Mouse (Mus musculus) T-helper 17 cell (primary cell): ENCODE measurements around the gene Tmco4.

Experiments used
- in situ Hi-C, 2 experiments: fragments of 300-600 bp; cut with MboI, MseI; formaldehyde crosslinking; loops; 1 replicate in 1 of 2; 2 replicates in 1 of 2; pipeline ENCODE4 v1.15.1; 2025; ENCODE audit warnings: high pct_unique_total_duplicates in 2 of 2

The Tmco4 gene

DNA sequence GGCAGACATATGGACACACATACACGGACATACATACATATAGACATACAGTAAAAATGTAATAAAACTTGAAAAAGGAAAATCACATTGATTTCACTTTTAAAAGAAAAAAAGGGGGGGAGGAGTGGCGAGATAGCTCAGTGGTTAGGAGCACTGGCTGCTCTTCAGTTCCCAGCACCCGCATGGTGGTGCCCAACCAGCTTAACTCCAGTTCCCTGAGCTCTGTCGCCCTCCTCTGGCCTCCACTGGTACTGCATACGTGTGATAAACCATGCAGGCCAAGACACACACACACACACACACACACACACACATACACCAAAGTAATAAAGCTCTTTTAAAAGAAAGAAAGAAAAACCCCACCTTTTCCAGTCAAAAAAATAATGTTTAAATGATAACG is 42.1 kb downstream of the Tmco4 start:
- in situ Hi-C loops: no loop called here

DNA sequence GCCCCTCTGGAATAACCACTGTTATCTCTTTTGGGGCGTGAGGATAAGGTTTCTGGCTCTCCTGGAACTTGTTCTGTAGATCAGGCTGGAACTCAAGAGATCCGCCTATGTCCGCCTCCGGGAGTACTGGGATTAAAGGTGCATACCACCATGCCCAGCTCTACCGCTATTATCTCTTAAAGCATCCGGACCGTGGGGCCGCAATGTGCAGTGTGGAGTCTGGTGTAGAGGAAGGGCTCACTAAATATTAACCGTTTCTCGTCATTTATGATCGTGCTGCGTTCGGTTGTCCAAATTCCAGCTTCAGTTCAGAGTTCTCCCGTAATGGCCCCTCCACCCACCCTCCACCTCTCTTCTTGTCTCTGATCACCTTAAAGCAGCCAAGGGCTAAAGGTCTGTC is 45.7 kb downstream of the Tmco4 start:
- in situ Hi-C loops: no loop called here

DNA sequence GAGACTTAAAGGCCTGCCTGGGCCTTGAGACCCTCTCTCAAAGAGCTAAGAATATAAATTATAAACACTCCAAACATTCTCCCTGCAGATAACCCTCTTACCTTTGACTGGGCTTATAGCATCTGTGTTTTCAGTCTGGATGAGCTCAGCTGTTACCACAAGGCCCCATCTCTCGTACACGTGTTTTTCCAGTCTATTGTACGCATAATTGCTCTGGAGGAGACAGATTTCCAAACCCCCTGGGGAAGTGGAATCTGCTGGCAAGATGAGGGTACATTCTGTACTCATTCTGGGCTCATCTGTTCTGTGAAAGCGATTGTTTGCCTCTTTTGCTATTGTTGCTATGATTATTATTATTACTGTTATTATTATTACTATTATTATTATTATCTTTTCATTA is 46.3 kb downstream of the Tmco4 start:
- in situ Hi-C loops: no loop called here

DNA sequence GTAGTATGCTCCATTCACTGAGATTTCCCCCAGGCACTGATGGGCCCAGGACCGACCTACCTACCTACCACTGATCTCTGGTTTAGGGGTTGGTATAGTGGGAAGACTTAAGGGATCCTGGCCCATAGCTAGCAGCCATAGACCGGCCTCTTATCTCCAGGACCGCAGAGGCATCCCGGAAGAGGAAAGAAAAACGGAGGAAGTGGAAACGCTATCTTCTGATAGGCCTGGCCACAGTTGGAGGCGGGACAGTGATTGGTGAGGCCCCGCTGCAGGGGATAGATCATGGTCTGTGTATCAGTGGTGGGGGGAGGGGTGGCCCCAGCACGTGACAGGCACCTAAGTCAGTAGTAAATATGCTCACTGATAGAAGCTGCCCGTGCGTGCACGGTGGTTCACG is 46.7 kb downstream of the Tmco4 start:
- in situ Hi-C loops: no loop called here

DNA sequence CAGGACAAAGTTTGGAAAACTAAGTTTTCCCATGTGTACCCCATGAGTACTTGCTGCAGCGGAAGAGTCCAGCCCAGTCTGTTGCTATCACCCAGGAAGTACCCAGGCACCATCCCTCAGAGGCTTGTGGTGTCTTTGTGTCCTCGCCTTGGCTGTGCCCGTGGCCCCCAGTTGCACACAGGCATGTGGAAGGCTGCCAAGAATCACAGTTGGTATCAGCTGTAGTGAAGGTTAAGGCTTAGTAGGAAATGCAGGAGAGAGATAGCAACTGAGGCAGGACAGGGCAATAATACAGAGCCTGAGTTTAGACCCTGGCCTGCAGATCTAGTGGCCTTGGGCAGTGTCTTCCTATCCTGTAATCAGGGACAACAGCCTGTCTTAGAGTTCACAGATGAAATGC is 47.7 kb downstream of the Tmco4 start:
- in situ Hi-C loops: no loop called here

DNA sequence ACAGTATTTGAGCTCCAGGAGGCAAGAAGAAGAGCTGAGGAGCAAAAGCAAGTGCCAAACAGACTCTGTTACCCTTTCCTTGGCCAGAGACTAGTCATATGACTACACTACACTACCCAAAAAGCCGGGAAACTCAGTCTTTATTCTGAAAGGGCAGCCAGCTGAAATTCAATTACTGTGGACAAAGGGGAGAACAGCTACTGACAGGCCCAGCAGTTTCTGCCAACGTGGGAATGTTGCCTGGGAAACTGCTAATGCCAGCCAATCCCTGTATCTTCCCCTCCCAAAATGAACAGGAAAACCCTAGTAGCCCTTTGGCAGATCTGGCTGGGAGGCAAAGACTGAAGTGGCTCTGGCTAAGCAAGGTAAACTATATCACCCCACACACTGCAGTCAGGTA is 51.7 kb downstream of the Tmco4 start:
- in situ Hi-C loops: no loop called here

DNA sequence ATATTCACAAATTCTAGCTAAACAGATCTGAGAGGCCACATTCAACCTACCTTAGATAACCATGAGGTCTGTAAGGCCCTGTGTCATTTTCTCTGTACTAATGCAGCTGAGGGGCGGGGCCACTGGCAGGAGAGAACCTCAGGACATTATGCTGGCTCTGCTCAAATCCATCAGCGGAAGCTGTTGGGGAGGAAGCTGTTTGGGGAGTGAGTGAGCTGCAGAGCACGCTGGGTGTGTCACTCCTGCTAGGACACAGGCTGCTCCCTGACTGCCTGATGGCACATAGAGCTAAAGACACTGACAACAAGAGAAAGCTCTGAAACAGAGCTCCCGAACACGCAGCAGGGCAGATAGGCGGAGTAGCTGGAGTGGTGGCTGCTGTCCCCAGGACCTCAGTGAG is 58.0 kb downstream of the Tmco4 start:
- in situ Hi-C loops: loop anchor here in 1 of 2 experiments (10.0 kb wide), 1 partner anchor 754 kb away; no protein-coding TSS in a partner anchor

DNA sequence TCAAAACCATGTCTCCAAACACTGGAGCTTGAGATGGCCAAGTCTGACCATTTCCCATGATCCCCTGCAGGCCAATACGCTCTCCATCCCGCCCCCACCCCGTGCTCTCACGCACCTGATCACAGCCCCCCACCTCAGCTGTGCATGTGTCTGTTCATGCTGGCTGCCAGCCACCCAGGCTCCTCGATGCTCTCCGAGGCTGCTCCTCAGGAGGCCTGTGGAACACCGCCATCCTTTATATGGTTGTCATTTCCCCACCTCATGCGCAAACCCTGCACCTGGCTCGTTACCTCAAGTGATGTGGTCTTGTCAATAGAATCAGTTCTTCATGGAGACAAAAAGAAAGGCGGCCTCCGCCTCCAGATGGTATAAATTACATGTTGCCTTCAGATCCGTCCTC is 59.8 kb downstream of the Tmco4 start:
- in situ Hi-C loops: loop anchor here in 1 of 2 experiments (10.0 kb wide), 1 partner anchor 752 kb away; no protein-coding TSS in a partner anchor

DNA sequence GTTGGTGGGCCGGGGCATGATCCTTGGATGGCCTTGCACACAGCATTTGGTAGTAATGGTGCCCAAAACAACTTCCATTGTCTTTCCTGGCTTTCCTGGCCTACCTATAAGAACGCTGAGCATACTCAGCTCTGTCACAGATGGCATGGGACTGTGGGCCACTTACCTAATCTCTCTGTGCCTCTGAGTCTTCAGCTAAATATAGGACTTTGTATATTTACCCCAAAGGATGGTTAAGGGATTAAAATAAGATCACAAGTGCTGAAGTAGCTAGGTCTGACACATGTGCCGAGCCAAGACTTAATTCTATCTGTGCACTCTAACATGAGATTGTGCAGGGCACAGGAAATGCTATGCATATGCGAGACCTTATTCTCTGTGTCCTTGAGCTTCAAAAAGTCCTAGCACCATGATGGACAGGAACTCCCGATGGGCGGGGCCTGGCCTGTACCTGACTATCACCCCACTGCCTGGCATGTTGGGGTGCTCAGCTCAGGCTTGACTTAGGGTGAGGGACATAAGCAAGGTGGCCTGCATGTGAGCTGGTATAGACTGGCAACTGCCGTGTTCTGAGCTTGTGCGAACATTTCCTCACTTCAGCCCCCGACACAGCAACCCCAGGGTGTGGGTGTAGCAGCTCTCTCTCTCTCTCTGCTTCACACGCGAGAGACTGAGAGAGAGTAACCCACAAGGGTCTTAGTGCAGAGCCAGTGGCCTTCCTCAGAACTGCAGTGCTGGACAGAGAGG is 60.7 kb downstream of the Tmco4 start:
- in situ Hi-C loops: loop anchor here in 1 of 2 experiments (10.0 kb wide), 1 partner anchor 751 kb away; no protein-coding TSS in a partner anchor

DNA sequence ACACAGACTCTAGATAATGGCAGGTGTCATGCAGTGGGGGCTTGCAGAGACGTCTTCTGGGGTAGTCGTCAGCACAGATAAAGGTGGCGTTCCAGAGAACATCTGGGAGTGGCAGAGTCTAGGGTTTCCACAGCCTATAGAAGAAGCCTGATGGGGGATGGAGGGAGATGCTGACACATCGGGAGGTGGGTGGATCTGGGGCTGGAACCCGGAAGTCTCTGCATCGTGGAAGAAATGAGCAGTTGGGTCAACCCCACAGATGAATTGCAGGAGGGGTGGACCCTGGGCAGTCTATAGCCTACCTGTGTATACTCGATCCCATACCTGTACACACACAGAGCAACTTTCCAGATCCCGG is 61.3 kb downstream of the Tmco4 start:
- in situ Hi-C loops: loop anchor here in 1 of 2 experiments (10.0 kb wide), 1 partner anchor 751 kb away; no protein-coding TSS in a partner anchor

DNA sequence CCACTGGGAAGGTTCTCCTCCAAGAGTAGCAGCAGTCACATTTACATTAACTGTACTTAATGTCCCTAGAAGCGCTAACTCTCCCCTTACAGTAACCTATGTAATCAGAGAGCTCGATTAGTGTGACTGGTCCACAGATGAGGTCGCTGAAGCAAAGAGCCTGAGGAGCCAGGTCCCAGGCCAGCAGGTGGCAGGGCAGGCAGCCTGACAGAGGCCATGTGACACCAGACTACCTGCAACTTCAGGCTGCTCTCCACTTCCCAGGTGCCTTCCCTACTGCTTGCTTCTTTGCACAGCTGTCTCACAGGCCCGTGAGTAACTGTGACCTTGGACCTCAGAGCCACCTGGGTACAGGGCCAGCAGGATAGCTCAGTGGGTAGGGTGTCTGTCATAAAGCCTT is 61.9 kb downstream of the Tmco4 start:
- in situ Hi-C loops: loop anchor here in 1 of 2 experiments (10.0 kb wide), 1 partner anchor 750 kb away; no protein-coding TSS in a partner anchor

DNA sequence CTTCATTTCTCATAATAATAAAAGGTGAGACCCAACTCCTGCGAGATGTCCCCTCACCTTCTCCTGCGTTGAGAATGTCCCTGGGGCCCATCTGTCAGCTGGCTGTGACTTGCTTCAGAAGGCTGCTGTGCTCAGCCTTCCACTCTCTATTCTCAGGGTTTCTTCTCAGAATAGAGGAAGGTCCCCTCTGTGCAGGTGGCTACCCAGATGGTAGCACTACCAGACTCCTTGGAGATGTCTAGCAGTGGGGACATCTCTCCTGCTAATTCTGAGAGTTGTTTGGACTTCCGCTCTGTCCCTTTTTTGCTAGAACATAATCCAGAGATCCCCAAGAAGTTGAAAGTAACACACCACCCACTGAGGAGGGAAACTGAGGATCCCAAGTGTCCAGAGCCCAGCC is 62.3 kb downstream of the Tmco4 start:
- in situ Hi-C loops: loop anchor here in 1 of 2 experiments (10.0 kb wide), 1 partner anchor 750 kb away; no protein-coding TSS in a partner anchor

DNA sequence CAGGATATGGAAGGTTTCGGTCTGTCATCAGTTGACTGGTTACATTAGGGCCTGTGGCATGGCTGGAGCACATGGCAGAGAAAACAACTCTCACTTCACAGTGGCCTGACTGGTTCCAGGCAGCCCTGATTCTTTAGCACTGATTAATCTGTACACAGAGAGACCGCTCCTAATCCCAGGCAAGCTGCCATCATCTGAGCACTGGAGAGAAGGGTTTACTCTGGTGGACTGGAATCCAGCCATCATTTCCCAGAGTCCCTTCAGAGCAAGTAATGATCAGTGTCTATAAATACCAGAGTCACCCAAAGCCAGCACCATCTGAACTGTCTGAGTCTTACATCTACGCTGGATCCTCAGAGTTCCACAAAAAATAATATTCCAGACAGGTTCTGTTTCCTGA is 63.1 kb downstream of the Tmco4 start:
- in situ Hi-C loops: loop anchor here in 1 of 2 experiments (10.0 kb wide), 1 partner anchor 749 kb away; no protein-coding TSS in a partner anchor

DNA sequence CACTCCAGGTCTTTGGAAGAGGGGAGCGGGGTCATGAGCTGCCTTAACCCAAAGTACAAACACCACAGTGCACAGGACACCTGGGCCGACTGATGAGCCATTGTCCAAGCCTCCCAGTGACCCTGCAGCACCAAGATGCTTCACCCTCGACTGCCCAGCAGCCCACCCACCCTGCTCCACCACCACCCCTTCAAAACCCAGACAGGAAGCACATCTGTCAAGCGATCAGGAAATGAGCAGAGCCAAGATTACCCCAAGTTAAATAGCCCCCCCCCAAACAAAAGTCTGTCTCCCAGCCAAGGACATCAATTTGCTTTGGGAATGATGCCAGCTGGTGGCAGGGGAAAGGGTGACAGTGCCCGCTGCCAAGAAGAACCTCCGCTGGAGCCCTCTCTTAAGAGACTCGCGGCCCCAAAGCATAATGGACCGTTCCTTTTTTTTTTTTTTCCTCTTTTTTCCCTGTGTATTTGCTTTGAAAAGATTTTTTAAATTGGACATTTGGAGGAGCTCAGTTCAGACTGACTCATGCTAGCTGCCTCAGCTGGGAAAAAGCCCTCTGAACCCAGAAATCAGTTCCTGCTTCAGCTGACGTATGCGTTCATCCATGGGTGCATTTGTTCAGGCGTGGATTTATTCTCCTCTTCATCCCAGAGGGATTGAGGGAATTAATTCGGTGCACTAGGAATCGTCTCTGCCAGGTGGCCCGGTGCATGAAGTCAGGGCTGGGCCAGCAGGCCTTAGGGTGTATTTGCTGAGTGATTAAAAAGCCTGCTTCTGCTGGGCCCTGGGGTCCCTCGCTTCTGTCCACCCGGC is 65.3 kb downstream of the Tmco4 start:
- in situ Hi-C loops: loop anchor here in 1 of 2 experiments (10.0 kb wide), 1 partner anchor 747 kb away; no protein-coding TSS in a partner anchor

DNA sequence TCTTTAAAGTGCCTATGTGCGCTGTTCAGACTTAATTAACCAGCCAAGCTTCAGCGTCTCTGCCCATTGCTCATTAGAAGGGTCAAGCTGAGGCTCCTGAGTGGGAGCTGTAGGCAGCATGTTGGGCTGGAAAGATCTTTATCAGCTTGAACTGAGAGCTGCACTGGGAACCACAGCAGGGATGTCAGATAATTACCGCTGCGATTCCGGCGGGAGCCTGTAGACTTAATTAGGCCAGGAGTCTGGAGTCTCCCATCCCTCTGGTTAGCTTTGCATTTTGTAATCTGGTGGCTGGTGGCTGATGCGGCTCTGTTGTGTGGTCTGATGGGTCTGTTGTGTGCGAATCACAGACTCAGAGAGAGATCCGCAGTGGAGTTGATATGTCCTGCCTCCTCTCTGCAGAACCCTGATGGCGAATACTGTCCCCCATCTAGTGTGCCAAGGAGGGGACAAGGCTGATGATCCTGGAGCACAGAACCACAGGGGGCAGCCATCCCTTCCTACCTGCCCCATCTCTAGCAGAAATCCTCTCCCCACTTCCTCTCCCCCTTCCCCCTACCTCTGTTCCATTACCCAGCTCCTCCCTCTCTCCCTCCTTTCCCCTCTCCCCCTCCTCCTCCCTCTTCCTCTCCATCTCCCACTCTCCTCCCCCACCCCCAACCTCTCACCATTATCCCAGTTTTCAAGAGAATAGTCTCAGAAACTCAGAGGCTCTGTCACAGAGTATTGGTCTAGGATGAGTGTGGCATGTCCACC is 67.6 kb downstream of the Tmco4 start:
- in situ Hi-C loops: no loop called here

DNA sequence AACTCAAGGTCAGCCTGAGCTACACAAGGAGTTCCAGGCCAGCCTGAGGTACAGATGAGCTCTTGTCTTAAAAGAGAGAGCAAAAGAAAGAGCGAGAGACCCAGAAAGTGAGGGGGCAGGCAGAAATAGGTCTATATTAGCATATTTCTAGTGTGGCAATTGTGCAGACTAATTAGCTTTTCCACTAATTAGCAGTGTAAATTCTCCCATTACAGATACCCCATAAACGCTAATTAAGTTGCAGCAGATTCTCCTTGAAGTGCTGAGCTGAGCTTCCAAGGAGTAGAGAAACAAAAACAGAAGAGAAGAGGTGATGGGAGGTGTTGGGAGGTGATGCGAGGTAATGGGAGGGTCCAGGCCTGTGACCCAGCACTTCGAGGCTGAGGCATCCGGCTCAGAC is 69.9 kb downstream of the Tmco4 start:
- in situ Hi-C loops: no loop called here

DNA sequence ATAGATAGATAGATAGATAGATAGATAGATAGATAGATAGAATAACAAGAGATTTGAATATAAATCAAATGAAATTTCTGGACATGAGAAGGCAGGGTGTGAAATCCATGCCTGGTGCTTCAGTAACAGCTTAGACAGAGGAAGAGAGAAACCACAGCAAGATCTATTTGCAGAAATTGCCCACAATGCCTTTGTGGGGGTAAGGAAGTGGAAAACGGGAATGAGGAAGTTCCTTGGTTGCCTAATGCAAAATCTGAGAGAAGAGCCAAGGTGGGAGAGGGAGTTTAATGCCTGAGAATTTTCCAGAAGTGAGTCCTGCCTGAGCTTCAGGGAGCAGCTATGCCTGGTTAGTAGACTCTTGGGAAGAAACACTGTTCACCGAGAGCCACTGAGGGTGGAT is 70.9 kb downstream of the Tmco4 start:
- in situ Hi-C loops: no loop called here

DNA sequence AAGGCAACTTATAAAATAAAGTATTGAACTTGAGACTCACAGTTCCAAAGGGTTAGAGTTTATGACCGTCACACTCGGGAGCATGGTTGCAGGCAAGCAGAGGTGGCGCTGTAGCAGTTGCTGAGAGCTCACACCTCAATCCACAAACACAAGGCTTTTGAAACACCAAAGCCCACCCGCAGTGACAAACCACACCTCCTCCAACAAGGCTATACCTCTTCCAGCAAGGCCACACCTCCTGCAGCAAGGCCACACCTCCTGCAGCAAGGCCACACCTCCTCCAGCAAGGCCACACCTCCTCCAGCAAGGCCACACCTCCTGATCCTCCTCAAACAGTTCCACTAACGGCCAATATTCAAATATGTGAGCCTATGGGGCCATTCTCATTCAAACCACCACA is 71.9 kb downstream of the Tmco4 start:
- in situ Hi-C loops: no loop called here

DNA sequence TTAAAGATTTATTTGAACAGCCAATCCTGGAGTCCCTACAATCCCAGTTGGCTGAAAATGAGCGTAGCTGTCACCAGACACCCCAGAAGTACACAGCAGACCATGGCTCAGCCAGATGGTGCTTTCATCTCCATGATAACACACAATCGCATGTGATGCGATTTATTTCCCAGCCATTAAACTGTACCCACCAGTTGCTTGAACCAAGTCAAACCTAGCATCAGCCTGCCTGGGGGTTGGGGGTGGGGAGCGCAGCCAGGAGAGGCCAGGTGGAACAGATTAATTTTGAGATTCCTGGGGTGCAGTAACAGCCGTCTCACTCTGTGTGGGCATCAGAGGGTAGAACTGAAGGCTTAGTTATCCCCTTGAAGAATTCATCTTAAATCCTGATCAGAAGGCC is 73.7 kb downstream of the Tmco4 start:
- in situ Hi-C loops: loop anchor here in 1 of 2 experiments (5.0 kb wide), 1 partner anchor 1151 kb away; no protein-coding TSS in a partner anchor

DNA sequence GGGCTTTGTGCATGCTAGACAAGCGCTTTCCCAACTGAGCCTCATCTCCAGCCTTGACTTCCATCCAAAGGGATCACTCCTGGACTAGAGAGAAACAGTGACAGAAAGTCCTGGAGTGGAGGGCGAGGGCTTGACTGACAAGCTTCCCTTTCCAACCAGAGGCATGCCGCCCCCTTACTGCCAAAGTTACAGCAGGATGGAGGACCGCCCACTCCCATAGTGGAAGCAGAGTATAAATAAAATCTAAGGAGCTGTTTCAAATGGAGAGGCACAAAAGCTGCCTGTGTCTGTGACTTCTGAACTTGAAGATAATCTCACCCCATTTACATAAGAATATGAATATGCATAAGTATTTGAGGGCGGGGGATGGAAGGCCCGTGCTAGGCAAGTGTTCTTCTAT is 75.8 kb downstream of the Tmco4 start:
- in situ Hi-C loops: loop anchor here in 1 of 2 experiments (5.0 kb wide), 1 partner anchor 1149 kb away; no protein-coding TSS in a partner anchor

DNA sequence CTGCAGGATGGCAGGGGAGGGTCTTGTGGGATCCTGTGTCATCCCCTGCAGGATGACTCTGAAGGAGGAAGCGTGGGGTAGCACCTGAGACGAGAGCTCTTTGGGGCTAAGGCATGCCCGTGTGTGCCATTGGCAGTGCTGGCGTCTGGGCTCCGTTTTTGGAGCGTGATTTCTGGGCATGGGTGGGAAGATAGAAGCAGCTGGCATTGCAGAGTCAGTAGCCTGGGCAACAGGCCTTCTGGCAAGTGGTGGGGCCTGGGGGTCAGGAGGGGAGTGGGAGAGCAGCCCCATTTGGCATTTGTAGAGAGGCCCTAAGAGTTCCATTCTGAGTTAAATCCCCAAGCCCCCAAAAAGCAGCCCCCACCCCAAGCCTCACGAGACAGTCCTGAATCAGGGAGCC is 80.1 kb downstream of the Tmco4 start:
- in situ Hi-C loops: loop anchor here in 1 of 2 experiments (25.0 kb wide), 1 partner anchor 1010 kb away; no protein-coding TSS in a partner anchor
